Mouse (Mus musculus) hindbrain, postnatal 0 days (tissue): ENCODE results near the gene Abcc10. TPM values are rescaled to one million over a fixed set of nuclear protein-coding genes. Genes with fewer than 3 reads are reported as not detected.

Experiments used
- ATAC-seq: fragments of 200-750 bp; cut with Nextera tagmentation; 2 replicates; pipeline ENCODE4 v1.8.0; 2017; ENCODE audit warnings: mild to moderate bottlenecking, moderate TSS enrichment, moderate library complexity
- DNase-seq: peaks from one replicate; pipeline ENCODE4 v3.0.0-alpha.2; 2015; ENCODE audit warnings: low spot score
- H3K27ac ChIP-seq: fragments of 300-500 bp; sonication (generic); 2 replicates; pipeline ENCODE4 v1.5.1; 2014; ENCODE audit warnings: mild to moderate bottlenecking
- H3K27me3 ChIP-seq: fragments of 300-500 bp; sonication (generic); 2 replicates; pipeline ENCODE4 v1.6.1; 2014; ENCODE audit warnings: low read length, mixed read lengths; ENCODE audit not compliant: insufficient read depth
- H3K36me3 ChIP-seq: fragments of 300-500 bp; sonication (generic); 2 replicates; pipeline ENCODE4 v1.6.1; 2014; ENCODE audit warnings: low read length, mixed read lengths; ENCODE audit not compliant: insufficient read depth
- H3K4me1 ChIP-seq: fragments of 300-500 bp; sonication (generic); 2 replicates; pipeline ENCODE4 v1.6.1; 2014; ENCODE audit warnings: antibody characterized with exemption, low read length, mixed read lengths; ENCODE audit not compliant: insufficient read depth
- H3K4me2 ChIP-seq: fragments of 300-500 bp; sonication (generic); 2 replicates; pipeline ENCODE4 v1.6.1; 2014; ENCODE audit warnings: low read depth, mild to moderate bottlenecking, low read length, moderate library complexity, mixed read lengths
- H3K4me3 ChIP-seq: fragments of 300-500 bp; sonication (generic); 2 replicates; pipeline ENCODE4 v1.5.1; 2014; ENCODE audit warnings: low read length
- H3K9ac ChIP-seq: fragments of 300-500 bp; sonication (generic); replicated peaks from 2 replicates; pipeline ENCODE4 v1.6.1; 2014; ENCODE audit warnings: mild to moderate bottlenecking, low read length, moderate library complexity, mixed read lengths
- H3K9me3 ChIP-seq: fragments of 300-500 bp; sonication (generic); 2 replicates; pipeline ENCODE4 v1.6.1; 2016; ENCODE audit warnings: low read length, mixed read lengths
- CTCF ChIP-seq: IDR thresholded peaks from 2 replicates; pipeline ENCODE4 v1.5.1; 2016; ENCODE audit warnings: antibody characterized with exemption, control low read depth, low read depth
- WGBS: fragments of 180-500 bp; shearing (Covaris S2); extraction: QIAGEN DNeasy Blood & Tissue Kit; methylation state at CpG from one replicate; pipeline ENCODE4 v1.1.7; 2014; 5-methylcytosine and 5-hydroxymethylcytosine counted together
- polyA plus RNA-seq: library from polyadenylated mRNA; unstranded; fragments of >200 nt; fragmentation: Nextera tagmentation; extraction: Ambion mirVana; gene quantifications from 2 replicates; pipeline ENCODE4 v1.2.1, GENCODE M21; 2015
- total RNA-seq: library from RNA; depleted of rRNA; stranded (reverse); fragments of >200 nt; gene quantifications from 2 replicates; pipeline ENCODE4 v1.2.3, GENCODE M21; 2014; rRNA removed

Abcc10 gene
- total and polyA plus RNA-seq, 2 experiments from 2014 or later, result 7.3 to 12.8 TPM

DNA sequence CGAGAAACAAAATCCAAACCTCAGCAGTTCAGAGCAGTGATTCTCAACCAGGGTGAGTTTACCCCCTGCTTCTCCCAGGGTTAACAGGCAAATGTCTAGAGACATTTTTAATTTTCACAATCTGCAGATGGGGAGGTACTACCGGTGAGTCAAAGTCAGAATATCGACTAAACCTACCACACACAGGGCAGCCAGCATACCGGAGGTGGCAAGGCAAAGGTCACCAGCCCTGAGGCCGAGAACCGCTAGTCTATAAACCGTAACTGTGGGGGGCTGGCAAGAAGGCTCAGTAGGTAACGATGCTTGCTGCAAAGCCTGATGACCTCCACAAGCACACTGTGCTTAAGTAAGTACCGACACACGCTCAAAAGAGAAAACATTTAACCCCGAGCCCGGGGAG lies 62.6 kb downstream of the Abcc10 start:
- ATAC-seq, result no peak
- no peak for TF ChIP-seq CTCF
- peaks cover 36% of the 10 kb centered on the region; the same call in 1 of the 2 replicates for H3K36me3 ChIP-seq

GRCm38 (mm10) chr17:46262201-46262694 lies 65.9 kb downstream of the Abcc10 start:
- Histone ChIP-seq H3K27me3 (no peaks in the 10 kb centered on the region), H3K4me3 (no peak overlapping the region), H3K9me3 (no peaks in the 10 kb centered on the region), H3K36me3 (peaks cover 56% of the 10 kb centered on the region), H3K4me2 (no peak overlapping the region), H3K9ac (no peak overlapping the region), H3K4me1 (no peaks in the 10 kb centered on the region), H3K27ac (no peak overlapping the region)
- 92% methylated on average over 5 of the region's 5 CpGs for WGBS
- ATAC-seq, result no peak
- TF ChIP-seq CTCF, result no peak
- DNase-seq, result no peak

More for the DNA sequence above, 62.6 kb downstream of the Abcc10 start:
- no peak for DNase-seq
- Histone ChIP-seq H3K9ac (no peak overlapping the region), H3K4me3 (no peak overlapping the region), H3K4me2 (no peak overlapping the region), H3K27ac (no peak overlapping the region), H3K4me1 (no peaks in the 10 kb centered on the region), H3K9me3 (no peaks in the 10 kb centered on the region), H3K27me3 (no peaks in the 10 kb centered on the region)
- WGBS, result 76% methylated on average over 12 of the region's 12 CpGs

DNA sequence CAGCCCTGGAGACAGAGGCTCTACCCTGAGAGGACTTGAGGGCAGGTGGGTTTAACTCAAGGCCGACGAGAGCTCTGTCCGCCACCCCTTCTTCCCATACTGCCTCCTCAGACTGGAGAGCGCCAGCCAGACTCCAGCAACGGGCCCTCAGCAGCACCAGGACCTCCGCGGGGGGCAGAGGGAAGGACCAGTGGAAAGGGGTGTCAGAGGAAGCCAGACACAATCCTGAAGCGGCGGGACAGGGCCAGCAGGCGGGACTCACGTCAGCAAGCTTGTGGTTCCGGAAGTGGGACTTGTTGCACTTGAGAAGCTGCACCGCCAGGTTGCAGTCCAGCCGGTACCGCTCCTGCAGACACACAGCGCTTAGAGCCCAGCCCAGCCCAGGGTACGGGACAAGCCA lies 68.5 kb downstream of the Abcc10 start:
- TF ChIP-seq CTCF, result no peak
- Histone ChIP-seq H3K4me3 (no peak overlapping the region), H3K27ac (no peak overlapping the region), H3K4me2 (no peak overlapping the region), H3K27me3 (no peaks in the 10 kb centered on the region), H3K9me3 (no peaks in the 10 kb centered on the region), H3K4me1 (peaks cover 10% of the 10 kb centered on the region), H3K36me3 (peaks cover 62% of the 10 kb centered on the region), H3K9ac (no peak overlapping the region)
- ATAC-seq, result no peak
- 90% methylated on average over 17 of the region's 17 CpGs for WGBS
- DNase-seq, result no peak

DNA sequence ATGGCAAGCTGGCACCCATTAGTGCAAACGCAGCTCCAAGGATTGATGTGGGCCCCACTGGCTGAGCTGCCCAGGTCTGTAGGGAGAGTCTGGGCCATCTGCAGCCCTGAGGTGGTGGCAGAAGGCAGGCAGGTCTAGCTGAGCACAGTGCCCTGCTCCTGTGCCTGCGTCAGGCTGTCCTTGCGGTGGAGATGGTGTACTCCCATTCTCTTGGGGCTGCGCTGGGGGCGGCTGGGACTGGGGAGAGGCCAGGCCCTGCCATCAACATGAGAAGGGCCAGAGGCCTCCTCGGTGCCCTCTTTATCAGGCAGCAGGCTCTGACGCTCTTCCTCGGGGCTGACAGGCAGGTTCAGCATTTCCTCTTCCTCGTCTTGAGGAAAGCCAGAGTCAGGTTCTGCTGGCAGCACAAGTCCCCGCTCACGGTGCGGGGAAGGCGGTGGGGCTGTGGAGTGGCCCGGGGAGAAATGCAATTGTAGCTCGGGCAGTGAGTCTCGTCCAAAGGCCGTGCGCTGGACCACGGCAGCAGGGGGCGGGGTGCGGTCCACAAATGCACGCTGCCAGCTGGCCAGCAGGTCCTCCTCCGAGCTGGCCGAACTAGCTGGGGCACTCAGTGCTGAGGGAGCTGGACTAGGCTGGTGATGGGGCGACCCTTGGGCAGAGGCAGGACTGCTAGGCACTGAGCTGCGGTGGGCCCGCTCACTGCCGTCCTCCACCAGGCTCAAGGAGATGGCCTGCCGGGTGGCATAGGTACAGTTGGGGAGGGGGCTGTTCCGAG lies 69.7 kb downstream of the Abcc10 start:
- WGBS, result 77% methylated on average over 30 of the region's 30 CpGs
- H3K36me3 ChIP-seq, result peaks cover 55% of the 10 kb centered on the region
- no peak overlapping the region for H3K4me3 ChIP-seq
- ATAC-seq, result no peak
- no peak overlapping the region for H3K9ac ChIP-seq
- H3K27ac ChIP-seq, result no peak overlapping the region
- H3K4me2 ChIP-seq, result no peak overlapping the region
- TF ChIP-seq CTCF, result no peak
- no peaks in the 10 kb centered on the region for H3K9me3 ChIP-seq
- H3K27me3 ChIP-seq, result no peaks in the 10 kb centered on the region
- DNase-seq, result no peak
- peaks cover 13% of the 10 kb centered on the region for H3K4me1 ChIP-seq

- 26% methylated on average over 6 of the region's 6 CpGs for WGBS
Measured at GRCm38 (mm10) chr17:46255147-46255546, 73.0 kb downstream of the Abcc10 start.

GRCm38 (mm10) chr17:46254106-46254505 lies 74.0 kb downstream of the Abcc10 start:
- Histone ChIP-seq H3K27me3 (no peaks in the 10 kb centered on the region), H3K36me3 (peaks cover 41% of the 10 kb centered on the region), H3K4me1 (peaks cover 15% of the 10 kb centered on the region), H3K9me3 (no peaks in the 10 kb centered on the region), H3K4me2 (peak overlapping the region; percentile 97), H3K27ac (peak overlapping the region; percentile 82), H3K9ac (peak overlapping the region; percentile 76), H3K4me3 (peak overlapping the region; percentile 78)
- peak; percentile 30 for ATAC-seq
- no peak for TF ChIP-seq CTCF
- WGBS, result under 1% methylated on average over 43 of the region's 54 CpGs
- peak; percentile 42 for DNase-seq

More at GRCm38 (mm10) chr17:46255147-46255546, 73.0 kb downstream of the Abcc10 start:
- TF ChIP-seq CTCF, result no peak
- Histone ChIP-seq H3K4me2 (peak overlapping the region; percentile 97), H3K4me3 (peak overlapping the region; percentile 78), H3K4me1 (peaks cover 13% of the 10 kb centered on the region), H3K9me3 (no peaks in the 10 kb centered on the region), H3K9ac (peak overlapping the region; percentile 76; the same call in 1 of the 2 replicates), H3K27ac (no peak overlapping the region), H3K27me3 (no peaks in the 10 kb centered on the region), H3K36me3 (peaks cover 45% of the 10 kb centered on the region)
- DNase-seq (no peak), ATAC-seq (no peak)

GRCm38 (mm10) chr17:46253452-46254084 lies 74.6 kb downstream of the Abcc10 start, which contains the start of gene Lrrc73:
Gene Lrrc73, plus strand, starts transcription at chr17:46253531.
- ATAC-seq, result peak; percentile 87
- peak; percentile 95 for DNase-seq
- Histone ChIP-seq H3K9ac (peak within 1 kb of the TSS; percentile 76), H3K9me3 (no peaks in the 10 kb centered on the region), H3K4me2 (peak within 1 kb of the TSS; percentile 97), H3K4me3 (peak within 1 kb of the TSS; percentile 78), H3K27me3 (no peaks in the 10 kb centered on the region), H3K27ac (peak within 1 kb of the TSS; percentile 82), H3K4me1 (peaks cover 21% of the 10 kb centered on the region), H3K36me3 (peaks cover 40% of the 10 kb centered on the region)
- no peak for TF ChIP-seq CTCF
- WGBS, result 2% methylated on average over 43 of the region's 48 CpGs

Other genes starting within 250 kb of the Abcc10 start
- gene Mrps18a, start 217.4 kb downstream of the Abcc10 start, total RNA-seq, result 62.8 and 67.1 TPM in 2 replicates
- gene Mrps18a, start 217.4 kb downstream of the Abcc10 start, polyA plus RNA-seq, result 165 and 169 TPM in 2 replicates
- gene Rsph9, start 184.1 kb downstream of the Abcc10 start, total RNA-seq, result 50.7 and 54.3 TPM in 2 replicates
- 74.7 and 80.0 TPM in 2 replicates for gene Rsph9, start 184.1 kb downstream of the Abcc10 start, polyA plus RNA-seq
- 10.2 and 16.2 TPM in 2 replicates for gene Mad2l1bp, start 174.8 kb downstream of the Abcc10 start, total RNA-seq
- gene Mad2l1bp, start 174.8 kb downstream of the Abcc10 start, polyA plus RNA-seq, result 17.2 and 17.5 TPM in 2 replicates
- gene Gtpbp2, start 167.3 kb downstream of the Abcc10 start, total RNA-seq, result 68.0 and 94.8 TPM in 2 replicates
- gene Gtpbp2, start 167.3 kb downstream of the Abcc10 start, polyA plus RNA-seq, result 25.8 and 27.9 TPM in 2 replicates
- 9.7 and 10.5 TPM in 2 replicates for gene Polh, start 125.7 kb downstream of the Abcc10 start, total RNA-seq
- gene Polh, start 125.7 kb downstream of the Abcc10 start, polyA plus RNA-seq, result 4.7 and 5.5 TPM in 2 replicates
- gene Xpo5, start 125.6 kb downstream of the Abcc10 start, total RNA-seq, result 54.5 and 56.9 TPM in 2 replicates
- gene Xpo5, start 125.6 kb downstream of the Abcc10 start, polyA plus RNA-seq, result 23.8 and 23.9 TPM in 2 replicates
- 45.9 and 61.1 TPM in 2 replicates for gene Polr1c, start 80.3 kb downstream of the Abcc10 start, total RNA-seq
- 58.7 and 61.7 TPM in 2 replicates for gene Polr1c, start 80.3 kb downstream of the Abcc10 start, polyA plus RNA-seq
- 22.2 and 26.9 TPM in 2 replicates for gene Yipf3, start 80.3 kb downstream of the Abcc10 start, total RNA-seq
- gene Yipf3, start 80.3 kb downstream of the Abcc10 start, polyA plus RNA-seq, result 78.7 and 85.4 TPM in 2 replicates
- gene Lrrc73, start 74.8 kb downstream of the Abcc10 start, total RNA-seq, result 48.2 and 54.5 TPM in 2 replicates
- 27.2 and 28.0 TPM in 2 replicates for gene Lrrc73, start 74.8 kb downstream of the Abcc10 start, polyA plus RNA-seq
- gene Tjap1, start 45.3 kb downstream of the Abcc10 start, total RNA-seq, result 30.7 and 43.3 TPM in 2 replicates
- 19.5 and 19.9 TPM in 2 replicates for gene Tjap1, start 45.3 kb downstream of the Abcc10 start, polyA plus RNA-seq
- 67.1 and 67.7 TPM in 2 replicates for gene Dlk2, start 30.9 kb downstream of the Abcc10 start, total RNA-seq
- gene Dlk2, start 30.9 kb downstream of the Abcc10 start, polyA plus RNA-seq, result 20.2 and 23.9 TPM in 2 replicates
- gene Zfp318, start 55.4 kb upstream of the Abcc10 start, total RNA-seq, result 20.1 and 24.5 TPM in 2 replicates
- gene Zfp318, start 55.4 kb upstream of the Abcc10 start, polyA plus RNA-seq, result 22.9 and 23.2 TPM in 2 replicates
- 1.4 and 4.0 TPM in 2 replicates for gene Crip3, start 100.6 kb upstream of the Abcc10 start, total RNA-seq
- gene Crip3, start 100.6 kb upstream of the Abcc10 start, polyA plus RNA-seq, result 1.6 and 1.7 TPM in 2 replicates
- not detected in 2 replicates for gene Slc22a7, start 110.1 kb upstream of the Abcc10 start, total RNA-seq
- gene Slc22a7, start 110.1 kb upstream of the Abcc10 start, polyA plus RNA-seq, result 0.13 TPM in 1 of 2 replicates, not detected in the other
- gene Ttbk1, start 159.3 kb upstream of the Abcc10 start, total RNA-seq, result 46.5 and 53.4 TPM in 2 replicates
- gene Ttbk1, start 159.3 kb upstream of the Abcc10 start, polyA plus RNA-seq, result 6.3 and 6.5 TPM in 2 replicates
- 8.9 and 9.9 TPM in 2 replicates for gene Dnph1, start 168.4 kb upstream of the Abcc10 start, total RNA-seq
- 19.2 and 23.4 TPM in 2 replicates for gene Dnph1, start 168.4 kb upstream of the Abcc10 start, polyA plus RNA-seq
- gene Cul9, start 218.0 kb upstream of the Abcc10 start, total RNA-seq, result 55.3 and 58.2 TPM in 2 replicates
- 12.2 and 14.4 TPM in 2 replicates for gene Cul9, start 218.0 kb upstream of the Abcc10 start, polyA plus RNA-seq
- gene Srf, start 227.8 kb upstream of the Abcc10 start, total RNA-seq, result 67.0 and 67.3 TPM in 2 replicates
- gene Srf, start 227.8 kb upstream of the Abcc10 start, polyA plus RNA-seq, result 3.0 and 3.8 TPM in 2 replicates